Mouse (Mus musculus) liver, embryonic 15.5 days (tissue): ENCODE measurements around the gene Specc1. TPM values are rescaled to one million over a fixed set of nuclear protein-coding genes. Genes with fewer than 3 reads are reported as not detected.

Source experiments
- ATAC-seq: fragments of 200-750 bp; cut with Nextera tagmentation; 2 replicates; pipeline ENCODE4 v1.8.0; 2017; ENCODE audit warnings: moderate number of reproducible peaks, mild to moderate bottlenecking, moderate library complexity; ENCODE audit not compliant: insufficient read depth
- H3K27ac ChIP-seq: fragments of 300-500 bp; sonication (generic); replicated peaks from 2 replicates; pipeline ENCODE4 v1.5.1; 2015; ENCODE audit warnings: mild to moderate bottlenecking, inconsistent platforms
- H3K27me3 ChIP-seq: fragments of 300-500 bp; sonication (generic); 2 replicates; pipeline ENCODE4 v1.6.1; 2015; ENCODE audit warnings: mild to moderate bottlenecking, inconsistent platforms
- H3K36me3 ChIP-seq: fragments of 300-500 bp; sonication (generic); replicated peaks from 2 replicates; pipeline ENCODE4 v1.6.1; 2015; ENCODE audit warnings: moderate library complexity, mild to moderate bottlenecking, inconsistent platforms
- H3K4me1 ChIP-seq: fragments of 300-500 bp; sonication (generic); replicated peaks from 2 replicates; pipeline ENCODE4 v1.6.1; 2015; ENCODE audit warnings: inconsistent platforms
- H3K4me2 ChIP-seq: fragments of 300-500 bp; sonication (generic); 2 replicates; pipeline ENCODE4 v1.6.1; 2015; ENCODE audit warnings: moderate library complexity, mild to moderate bottlenecking, inconsistent platforms
- H3K4me3 ChIP-seq: fragments of 300-500 bp; sonication (generic); replicated peaks from 2 replicates; pipeline ENCODE4 v1.5.1; 2015; ENCODE audit warnings: mild to moderate bottlenecking, inconsistent platforms
- H3K9ac ChIP-seq: fragments of 300-500 bp; sonication (generic); 2 replicates; pipeline ENCODE4 v1.6.1; 2015; ENCODE audit warnings: moderate library complexity, mild to moderate bottlenecking, inconsistent platforms
- H3K9me3 ChIP-seq: fragments of 300-500 bp; sonication (generic); replicated peaks from 2 replicates; pipeline ENCODE4 v1.6.1; 2016; ENCODE audit warnings: inconsistent platforms
- WGBS: fragments of 180-500 bp; shearing (Covaris S2); methylation state at CpG from one replicate; pipeline ENCODE4 v1.1.7; 2015; ENCODE audit warnings: mixed read lengths; ENCODE audit not compliant: insufficient replicate concordance; 5-methylcytosine and 5-hydroxymethylcytosine counted together
- polyA plus RNA-seq: library from polyadenylated mRNA; unstranded; fragments of >200 nt; fragmentation: Nextera tagmentation; extraction: Ambion mirVana; gene quantifications from 2 replicates; pipeline ENCODE4 v1.2.1, GENCODE M21; 2015

The Specc1 gene
- polyA plus RNA-seq, 1 experiment from 2014 or later, result 54.4 TPM

GRCm38 (mm10) chr11:62243871-62244270 lies 287.3 kb downstream of the Specc1 start:
- ATAC-seq, result no peak
- H3K4me3 ChIP-seq, result no peak overlapping the region
- H3K36me3 ChIP-seq, result no peaks in the 10 kb centered on the region
- no peaks in the 10 kb centered on the region for H3K9me3 ChIP-seq
- peaks cover 15% of the 10 kb centered on the region for H3K4me1 ChIP-seq
- no peak overlapping the region for H3K27ac ChIP-seq
- peaks cover 24% of the 10 kb centered on the region for H3K27me3 ChIP-seq
- H3K9ac ChIP-seq, result no peak overlapping the region
- 70% methylated on average over 8 of the region's 8 CpGs for WGBS
- no peak overlapping the region for H3K4me2 ChIP-seq

- Histone ChIP-seq H3K36me3 (no peaks in the 10 kb centered on the region), H3K9ac (no peak overlapping the region), H3K9me3 (no peaks in the 10 kb centered on the region), H3K4me2 (no peak overlapping the region), H3K4me3 (no peak overlapping the region), H3K27ac (no peak overlapping the region), H3K4me1 (peaks cover 21% of the 10 kb centered on the region), H3K27me3 (peaks cover 30% of the 10 kb centered on the region)
- WGBS, result 65% methylated on average over 4 of the region's 4 CpGs
- ATAC-seq, result no peak
Measured at GRCm38 (mm10) chr11:62244471-62244870, 287.9 kb downstream of the Specc1 start.

GRCm38 (mm10) chr11:62247759-62248400 lies 291.3 kb downstream of the Specc1 start:
- 27% methylated on average over 18 of the region's 18 CpGs for WGBS
- H3K27me3 ChIP-seq, result peaks cover 63% of the 10 kb centered on the region
- no peaks in the 10 kb centered on the region for H3K9me3 ChIP-seq
- H3K9ac ChIP-seq, result no peak overlapping the region
- no peak for ATAC-seq
- H3K4me3 ChIP-seq, result peak overlapping the region; percentile 60
- no peaks in the 10 kb centered on the region for H3K36me3 ChIP-seq
- H3K27ac ChIP-seq, result no peak overlapping the region
- H3K4me2 ChIP-seq, result peak overlapping the region; percentile 93
- peaks cover 17% of the 10 kb centered on the region for H3K4me1 ChIP-seq

DNA sequence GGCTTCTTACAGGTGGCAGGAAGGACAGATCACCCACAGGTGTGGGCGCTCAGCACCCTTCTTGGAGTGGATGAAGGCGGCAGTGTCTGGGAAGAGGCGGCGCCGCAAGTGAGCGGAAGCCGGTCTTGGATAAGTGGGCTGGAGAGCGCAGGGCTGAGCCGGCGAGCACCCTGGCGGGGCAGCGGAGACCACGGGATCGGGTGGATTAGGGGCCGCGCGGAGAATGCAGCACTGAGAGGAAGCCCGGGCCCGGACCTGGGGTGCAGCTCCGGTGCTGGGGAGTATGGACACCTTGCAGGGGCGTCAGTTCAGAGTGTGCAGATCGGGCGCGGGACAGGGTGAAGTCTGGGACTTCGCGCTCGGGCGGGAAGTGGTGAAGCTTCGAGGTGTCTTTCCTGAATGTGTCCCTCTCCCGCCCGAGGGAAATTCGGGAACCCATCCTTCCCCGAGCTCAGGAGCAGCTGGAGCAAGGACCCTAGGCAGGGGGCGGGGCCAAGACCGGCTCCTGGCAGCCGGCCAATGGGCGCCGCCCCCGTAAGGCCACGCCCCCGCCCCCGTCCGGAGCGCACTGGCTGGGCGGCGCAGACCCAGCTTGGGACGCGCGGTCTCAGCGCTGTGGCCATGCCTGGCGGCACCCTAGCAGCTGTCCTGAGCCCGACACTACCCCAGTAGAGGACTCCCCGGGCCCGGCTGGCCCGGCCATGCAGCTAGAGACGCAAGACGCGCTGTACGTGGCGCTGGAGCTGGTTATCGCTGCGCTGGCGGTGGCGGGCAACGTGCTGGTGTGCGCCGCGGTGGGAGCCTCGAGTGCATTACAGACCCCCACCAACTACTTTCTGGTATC lies 292.1 kb downstream of the Specc1 start, which contains the start of gene Adora2b:
TSS of gene Adora2b (plus strand) at position 584 of the 844 bp plus-strand sequence.
- peak within 1 kb of the TSS; percentile 93 for H3K4me2 ChIP-seq
- under 1% methylated on average over 69 of the region's 69 CpGs for WGBS
- peak within 1 kb of the TSS; percentile 60 for H3K4me3 ChIP-seq
- H3K4me1 ChIP-seq, result peaks cover 17% of the 10 kb centered on the region
- H3K27me3 ChIP-seq, result peaks cover 68% of the 10 kb centered on the region
- no peaks in the 10 kb centered on the region for H3K9me3 ChIP-seq
- H3K9ac ChIP-seq, result no peak within 1 kb of the TSS; the same call in 1 of the 2 replicates
- H3K27ac ChIP-seq, result no peak within 1 kb of the TSS
- H3K36me3 ChIP-seq, result no peaks in the 10 kb centered on the region
- ATAC-seq, result peak; percentile 75

GRCm38 (mm10) chr11:62249266-62250037 lies 292.9 kb downstream of the Specc1 start:
- H3K27ac ChIP-seq, result no peak overlapping the region
- H3K36me3 ChIP-seq, result no peaks in the 10 kb centered on the region
- H3K9me3 ChIP-seq, result no peaks in the 10 kb centered on the region
- H3K4me2 ChIP-seq, result peak overlapping the region; percentile 93
- no peak overlapping the region; the same call in 1 of the 2 replicates for H3K9ac ChIP-seq
- no peak for ATAC-seq
- peak overlapping the region; percentile 60 for H3K4me3 ChIP-seq
- peaks cover 17% of the 10 kb centered on the region for H3K4me1 ChIP-seq
- whole genome bisulfite sequencing, result 5% methylated on average over 35 of the region's 35 CpGs
- H3K27me3 ChIP-seq, result peaks cover 71% of the 10 kb centered on the region

DNA sequence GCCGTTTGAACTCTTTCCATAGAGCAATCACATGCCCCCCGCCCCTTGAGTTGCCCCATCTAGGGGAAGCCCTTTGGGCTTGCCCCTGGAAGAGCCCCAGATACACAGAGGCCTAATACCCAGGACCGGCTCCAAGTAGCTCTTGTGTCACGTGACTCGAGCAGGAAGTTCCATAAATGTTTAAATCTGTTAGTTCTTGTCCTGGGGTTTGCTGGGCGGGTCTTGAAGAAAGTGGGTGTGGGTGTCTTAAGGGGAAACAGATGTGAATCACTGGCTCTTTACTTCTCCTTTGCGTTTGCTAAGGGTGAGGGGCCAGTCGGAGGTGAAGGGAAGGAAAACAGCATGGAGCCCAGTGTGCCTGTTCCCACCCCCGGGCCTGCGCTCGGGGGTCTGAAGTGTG lies 294.5 kb downstream of the Specc1 start:
- Histone ChIP-seq H3K9ac (no peak overlapping the region), H3K4me2 (no peak overlapping the region), H3K4me1 (peaks cover 17% of the 10 kb centered on the region), H3K27ac (no peak overlapping the region), H3K4me3 (no peak overlapping the region), H3K9me3 (no peaks in the 10 kb centered on the region), H3K27me3 (peaks cover 71% of the 10 kb centered on the region), H3K36me3 (no peaks in the 10 kb centered on the region)
- ATAC-seq, result no peak
- WGBS, result 21% methylated on average over 11 of the region's 11 CpGs

- no peaks in the 10 kb centered on the region for H3K9me3 ChIP-seq
- 63% methylated on average over 5 of the region's 5 CpGs for WGBS
- H3K36me3 ChIP-seq, result no peaks in the 10 kb centered on the region
- H3K27ac ChIP-seq, result no peak overlapping the region
- peaks cover 52% of the 10 kb centered on the region for H3K27me3 ChIP-seq
- H3K4me1 ChIP-seq, result peaks cover 14% of the 10 kb centered on the region
- no peak overlapping the region for H3K4me2 ChIP-seq
- no peak for ATAC-seq
- H3K4me3 ChIP-seq, result no peak overlapping the region
- no peak overlapping the region for H3K9ac ChIP-seq
Measured at GRCm38 (mm10) chr11:62253380-62253779, 296.8 kb downstream of the Specc1 start.

GRCm38 (mm10) chr11:62259214-62259613 lies 302.7 kb downstream of the Specc1 start:
- no peak overlapping the region for H3K4me3 ChIP-seq
- H3K4me1 ChIP-seq, result no peaks in the 10 kb centered on the region
- WGBS, result 38% methylated on average over 5 of the region's 5 CpGs
- H3K27ac ChIP-seq, result no peak overlapping the region
- H3K9me3 ChIP-seq, result no peaks in the 10 kb centered on the region
- ATAC-seq, result no peak
- H3K9ac ChIP-seq, result no peak overlapping the region
- H3K4me2 ChIP-seq, result no peak overlapping the region
- peaks cover 10% of the 10 kb centered on the region for H3K27me3 ChIP-seq
- H3K36me3 ChIP-seq, result no peaks in the 10 kb centered on the region

- no peak overlapping the region for H3K27ac ChIP-seq
Measured at GRCm38 (mm10) chr11:62263599-62263998, 307.0 kb downstream of the Specc1 start.

GRCm38 (mm10) chr11:62264018-62264417 lies 307.5 kb downstream of the Specc1 start:
- no peak for ATAC-seq
- WGBS, result 44% methylated on average over 7 of the region's 7 CpGs

More at GRCm38 (mm10) chr11:62263599-62263998, 307.0 kb downstream of the Specc1 start:
- Histone ChIP-seq H3K4me3 (no peak overlapping the region), H3K4me1 (no peaks in the 10 kb centered on the region), H3K36me3 (no peaks in the 10 kb centered on the region), H3K9ac (no peak overlapping the region), H3K27me3 (peaks cover 15% of the 10 kb centered on the region), H3K4me2 (no peak overlapping the region), H3K9me3 (no peaks in the 10 kb centered on the region)
- no peak for ATAC-seq
- 70% methylated on average over 7 of the region's 7 CpGs for WGBS

GRCm38 (mm10) chr11:62265642-62266041 lies 309.1 kb downstream of the Specc1 start:
- no peak overlapping the region for H3K27ac ChIP-seq
- H3K36me3 ChIP-seq, result no peaks in the 10 kb centered on the region
- no peak for ATAC-seq
- WGBS, result 70% methylated on average over 7 of the region's 7 CpGs
- H3K9me3 ChIP-seq, result no peaks in the 10 kb centered on the region
- no peaks in the 10 kb centered on the region for H3K4me1 ChIP-seq
- H3K4me3 ChIP-seq, result no peak overlapping the region
- peaks cover 15% of the 10 kb centered on the region for H3K27me3 ChIP-seq
- no peak overlapping the region for H3K4me2 ChIP-seq
- H3K9ac ChIP-seq, result no peak overlapping the region

More at GRCm38 (mm10) chr11:62264018-62264417, 307.5 kb downstream of the Specc1 start:
- no peak overlapping the region for H3K27ac ChIP-seq
- peaks cover 15% of the 10 kb centered on the region for H3K27me3 ChIP-seq
- no peak overlapping the region for H3K4me3 ChIP-seq
- no peaks in the 10 kb centered on the region for H3K36me3 ChIP-seq
- no peaks in the 10 kb centered on the region for H3K4me1 ChIP-seq
- no peaks in the 10 kb centered on the region for H3K9me3 ChIP-seq
- H3K4me2 ChIP-seq, result no peak overlapping the region
- no peak overlapping the region for H3K9ac ChIP-seq
